8 mouse cellular contexts compared by ENCODE assay signal in the genomic region with DNA sequence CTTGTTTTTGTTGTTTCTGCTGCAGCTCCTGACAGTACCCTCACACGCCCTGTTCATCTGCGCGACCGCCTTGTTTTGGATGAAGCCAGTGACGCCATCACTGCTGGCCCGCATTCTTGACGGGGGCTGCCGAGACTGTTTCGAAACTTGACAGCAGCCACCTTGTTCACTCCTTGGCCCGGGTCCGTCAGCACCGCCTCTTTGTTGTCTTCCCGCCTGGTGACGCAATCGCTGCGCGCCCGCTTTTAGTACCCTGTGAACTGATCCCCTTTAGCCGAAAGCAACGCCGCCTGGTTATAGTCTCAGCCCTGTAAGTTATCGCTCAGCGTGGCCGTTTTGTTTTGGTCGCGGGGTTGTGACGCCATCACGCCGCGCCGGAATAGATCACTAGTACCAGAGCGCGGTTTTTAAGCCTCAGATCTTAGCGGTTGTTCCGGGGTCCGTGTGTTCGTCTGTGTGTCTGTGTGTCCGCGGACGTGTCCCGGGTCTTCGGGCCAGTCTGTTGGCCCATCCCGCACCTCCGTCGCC. TPM values are rescaled to one million over a fixed set of nuclear protein-coding genes. Genes with fewer than 3 reads are reported as not detected.
DNase-seq lines count a peak whose midpoint lies in the region; ATAC-seq and TF ChIP-seq lines count a peak whose summit lies in the region.

No protein-coding gene starts in this region.

- peak overlapping the region; percentile 92 for H3K27ac ChIP-seq in bone marrow, adult 2 months (ENCODE audit: control insufficient read depth, insufficient read depth, low read depth, low read length, poor library complexity)
- peak overlapping the region; percentile 95 for H3K27ac ChIP-seq in embryonic facial prominence, embryonic 15.5 days (replicated peaks)
- peak overlapping the region; percentile 87 for H3K27ac ChIP-seq in limb, embryonic 14.5 days (replicated peaks; ENCODE audit: low read depth, low read length)
- peak overlapping the region; percentile 81 for H3K27ac ChIP-seq in midbrain, postnatal 0 days (ENCODE audit: low read depth, low read length)

- H3K4me1 ChIP-seq in bone marrow, adult 2 months (ENCODE audit: control insufficient read depth, insufficient read depth, low read length) = peaks cover 2% of the 10 kb centered on the region; the same call in 1 of the 2 replicates
- H3K4me1 ChIP-seq in embryonic facial prominence, embryonic 15.5 days = peaks cover 13% of the 10 kb centered on the region
- H3K4me1 ChIP-seq in limb, embryonic 14.5 days (ENCODE audit: control insufficient read depth, insufficient read depth, low read length) = 0 out of 2 replicates have a peak, but pooled peaks cover 8% of the 10 kb centered on the region
- peaks cover 8% of the 10 kb centered on the region; the same call in 1 of the 2 replicates for H3K4me1 ChIP-seq in midbrain, postnatal 0 days (ENCODE audit: insufficient read depth, low read length)

- under 1% methylated on average over 45 of the region's 45 CpGs for WGBS in bone marrow, adult 2 months
- under 1% methylated on average over 45 of the region's 45 CpGs for WGBS in embryonic facial prominence, embryonic 15.5 days
- under 1% methylated on average over 45 of the region's 45 CpGs for WGBS in limb, embryonic 14.5 days
- 0% methylated on average over 45 of the region's 45 CpGs for WGBS in midbrain, postnatal 0 days

- H3K4me2 ChIP-seq in embryonic facial prominence, embryonic 15.5 days (replicated peaks) = peak overlapping the region; percentile 99
- peak overlapping the region; percentile 96 for H3K4me2 ChIP-seq in limb, embryonic 14.5 days (replicated peaks; ENCODE audit: low read depth, low read length, severe bottlenecking)
- peak overlapping the region; percentile 98 for H3K4me2 ChIP-seq in midbrain, postnatal 0 days (ENCODE audit: low read depth, low read length, poor library complexity, severe bottlenecking)

- H3K27me3 ChIP-seq in embryonic facial prominence, embryonic 15.5 days = no peaks in the 10 kb centered on the region
- no peaks in the 10 kb centered on the region for H3K27me3 ChIP-seq in limb, embryonic 14.5 days (ENCODE audit: control insufficient read depth, insufficient read depth, low read length)
- H3K27me3 ChIP-seq in midbrain, postnatal 0 days (ENCODE audit: insufficient read depth, low read length) = no peaks in the 10 kb centered on the region

- TF ChIP-seq CTCF in bone marrow, adult 2 months (IDR thresholded peaks at IDR 0.05; ENCODE audit: control insufficient read depth, insufficient read depth, low read length) = no peak
- no peak for TF ChIP-seq CTCF in midbrain, postnatal 0 days (IDR thresholded peaks at IDR 0.05)

- peak; percentile 82 for ATAC-seq in embryonic facial prominence, embryonic 15.5 days (ENCODE audit: insufficient number of reproducible peaks, low FRiP score, low TSS enrichment, low read depth)
- ATAC-seq in limb, embryonic 14.5 days (ENCODE audit: low FRiP score, low read depth) = peak; percentile 90
- peak; percentile 87 for ATAC-seq in midbrain, postnatal 0 days (ENCODE audit: low FRiP score)

- peak overlapping the region; percentile 97 for H3K4me3 ChIP-seq in bone marrow, adult 2 months (replicated peaks; ENCODE audit: control insufficient read depth, low read depth, low read length)
- H3K4me3 ChIP-seq in embryonic facial prominence, embryonic 15.5 days (replicated peaks) = peak overlapping the region; percentile 84
- peak overlapping the region; percentile 74 for H3K4me3 ChIP-seq in limb, embryonic 14.5 days (replicated peaks; ENCODE audit: low read length)
- H3K4me3 ChIP-seq in midbrain, postnatal 0 days (ENCODE audit: low read depth, low read length) = peak overlapping the region; percentile 72

- TF ChIP-seq POLR2A in bone marrow, adult 2 months (IDR thresholded peaks at IDR 0.05; ENCODE audit: borderline replicate concordance, control insufficient read depth, low read depth, low read length) = peak; percentile 41; the same call in 1 of the 2 replicates
- TF ChIP-seq POLR2A in limb, embryonic 14.5 days (IDR thresholded peaks at IDR 0.05; ENCODE audit: borderline replicate concordance, extremely low read depth, insufficient read depth, insufficient read length) = no peak

- H3K9me3 ChIP-seq in embryonic facial prominence, embryonic 15.5 days (replicated peaks) = peaks cover 7% of the 10 kb centered on the region
- peaks cover 8% of the 10 kb centered on the region; the same call in 1 of the 2 replicates for H3K9me3 ChIP-seq in limb, embryonic 14.5 days (ENCODE audit: control insufficient read depth, low read length)
- H3K9me3 ChIP-seq in midbrain, postnatal 0 days (ENCODE audit: low read length) = peaks cover 5% of the 10 kb centered on the region; the same call in 1 of the 2 replicates

- H3K36me3 ChIP-seq in embryonic facial prominence, embryonic 15.5 days = peaks cover 14% of the 10 kb centered on the region; the same call in 1 of the 2 replicates
- no peaks in the 10 kb centered on the region for H3K36me3 ChIP-seq in limb, embryonic 14.5 days (ENCODE audit: control insufficient read depth, insufficient read depth, low read length)
- H3K36me3 ChIP-seq in midbrain, postnatal 0 days (ENCODE audit: insufficient read depth, low read length) = no peaks in the 10 kb centered on the region

- DNase-seq in 416B (ENCODE audit: low read depth) = peak; percentile 96
- peak; percentile 90 for DNase-seq in heart, adult 8-10 months (ENCODE audit: low spot score)
- DNase-seq in kidney, adult 9 months = peak; percentile 96
- DNase-seq in limb, embryonic 14.5 days (ENCODE audit: low spot score) = peak; percentile 94
- DNase-seq in midbrain, postnatal 0 days (ENCODE audit: low spot score) = peak; percentile 95
- DNase-seq in spleen, postnatal 14 days (ENCODE audit: low spot score in 2 of 2) = peak; percentile 88 to 90

- H3K9ac ChIP-seq in embryonic facial prominence, embryonic 15.5 days = peak overlapping the region; percentile 55
- H3K9ac ChIP-seq in limb, embryonic 14.5 days (ENCODE audit: low read depth, low read length, severe bottlenecking) = peak overlapping the region; percentile 48
- peak overlapping the region; percentile 73 for H3K9ac ChIP-seq in midbrain, postnatal 0 days (replicated peaks; ENCODE audit: low read length, poor library complexity, severe bottlenecking)

RNA-seq across cellular contexts. Expression of a gene that starts 18.2 kb away (rescaled TPM):
- not detected in 2 replicates for polyA plus RNA-seq in bone marrow, adult 2 months (2011; ENCODE audit: insufficient read depth, insufficient read length, low replicate concordance, missing spikeins)
- polyA plus RNA-seq in embryonic facial prominence, embryonic 15.5 days (2015; fragmentation: Nextera tagmentation; extraction: Ambion mirVana) = not detected in 2 replicates
- not detected for total RNA-seq in heart, adult 8-10 months (2022)
- 0.14 TPM in 1 of 2 replicates, not detected in the other for polyA plus RNA-seq in limb, embryonic 14.5 days (2012; rRNA removed)
- not detected in 2 replicates for polyA plus RNA-seq in limb, embryonic 14.5 days (2014; fragmentation: Nextera tagmentation; extraction: Ambion mirVana)
- 0.27 TPM in 1 of 2 replicates, not detected in the other for total RNA-seq in midbrain, postnatal 0 days (2014; rRNA removed)
- 1.9 and 2.0 TPM in 2 replicates for polyA plus RNA-seq in midbrain, postnatal 0 days (2015; fragmentation: Nextera tagmentation; extraction: Ambion mirVana)

RNA-seq across cellular contexts. Expression of a gene that starts 35.4 kb away (rescaled TPM):
- polyA plus RNA-seq in bone marrow, adult 2 months (2011; ENCODE audit: insufficient read depth, insufficient read length, low replicate concordance, missing spikeins) = 4.9 TPM in 1 of 2 replicates, not detected in the other
- not detected in 2 replicates for polyA plus RNA-seq in embryonic facial prominence, embryonic 15.5 days (2015; fragmentation: Nextera tagmentation; extraction: Ambion mirVana)
- total RNA-seq in heart, adult 8-10 months (2022) = not detected
- not detected in 2 replicates for polyA plus RNA-seq in limb, embryonic 14.5 days (2012; rRNA removed)
- polyA plus RNA-seq in limb, embryonic 14.5 days (2014; fragmentation: Nextera tagmentation; extraction: Ambion mirVana) = not detected in 2 replicates
- not detected in 2 replicates for total RNA-seq in midbrain, postnatal 0 days (2014; rRNA removed)
- polyA plus RNA-seq in midbrain, postnatal 0 days (2015; fragmentation: Nextera tagmentation; extraction: Ambion mirVana) = 0.11 TPM in 1 of 2 replicates, not detected in the other

RNA-seq across cellular contexts. Expression of a gene that starts 37.5 kb away (rescaled TPM):
- 6.1 and 12.2 TPM in 2 replicates for polyA plus RNA-seq in bone marrow, adult 2 months (2011; ENCODE audit: insufficient read depth, insufficient read length, low replicate concordance, missing spikeins)
- polyA plus RNA-seq in embryonic facial prominence, embryonic 15.5 days (2015; fragmentation: Nextera tagmentation; extraction: Ambion mirVana) = 11.8 and 12.7 TPM in 2 replicates
- 10 to 100 TPM; 20.1 to 26.1 (median 21.2) TPM for total RNA-seq in heart, adult 8-10 months (2022)
- polyA plus RNA-seq in limb, embryonic 14.5 days (2012; rRNA removed) = 41.3 and 57.5 TPM in 2 replicates
- polyA plus RNA-seq in limb, embryonic 14.5 days (2014; fragmentation: Nextera tagmentation; extraction: Ambion mirVana) = 18.4 and 22.9 TPM in 2 replicates
- total RNA-seq in midbrain, postnatal 0 days (2014; rRNA removed) = 49.2 and 66.7 TPM in 2 replicates
- 8.5 and 10.7 TPM in 2 replicates for polyA plus RNA-seq in midbrain, postnatal 0 days (2015; fragmentation: Nextera tagmentation; extraction: Ambion mirVana)

Comparison
In these comparisons a context has a peak if more than half of its experiments do, and no peak if none do; other contexts are left out.
1. Peak in every context shown above with its lines: DNase-seq, ATAC-seq, H3K4me3 ChIP-seq and H3K27ac ChIP-seq.